Mouse (Mus musculus) heart, embryonic 14.5 days (tissue): Measurements from ENCODE around the gene Supv3l1. TPM values are rescaled to one million over a fixed set of nuclear protein-coding genes. Genes with fewer than 3 reads are reported as not detected.

Experiments
- ATAC-seq: fragments of 200-750 bp; cut with Nextera tagmentation; 2 replicates; pipeline ENCODE4 v1.8.0; 2017; ENCODE audit warnings: low read depth, moderate TSS enrichment; ENCODE audit not compliant: insufficient number of reproducible peaks, insufficient read depth, low FRiP score
- H3K27ac ChIP-seq, 2 experiments: fragments of 200-500 bp in 1 of 2; fragments of 300-500 bp in 1 of 2; sonication (generic) in 1 of 2; replicated peaks in 1 of 2; 2 replicates each; pipeline ENCODE4 v1.5.1; 2012 to 2014; ENCODE audit warnings: low read depth in 2 of 2, low read length in 2 of 2, control low read depth in 1 of 2, mild to moderate bottlenecking in 1 of 2, mixed read lengths in 1 of 2; ENCODE audit not compliant: control insufficient read depth in 1 of 2, insufficient read depth in 1 of 2
- H3K27me3 ChIP-seq: fragments of 300-500 bp; sonication (generic); 2 replicates; pipeline ENCODE4 v1.6.1; 2014; ENCODE audit warnings: mild to moderate bottlenecking, low read length, control low read depth; ENCODE audit not compliant: control insufficient read depth, insufficient read depth
- H3K36me3 ChIP-seq: fragments of 300-500 bp; sonication (generic); 2 replicates; pipeline ENCODE4 v1.6.1; 2014; ENCODE audit warnings: mild to moderate bottlenecking, control low read depth, low read length, mixed read lengths; ENCODE audit not compliant: control insufficient read depth, insufficient read depth
- H3K4me1 ChIP-seq, 2 experiments: fragments of 200-500 bp in 1 of 2; fragments of 300-500 bp in 1 of 2; sonication (generic) in 1 of 2; 2 replicates each; pipeline ENCODE4 v1.6.1; 2012 to 2014; ENCODE audit warnings: low read length in 2 of 2, control low read depth in 1 of 2, mixed read lengths in 1 of 2; ENCODE audit not compliant: control insufficient read depth in 2 of 2, insufficient read depth in 2 of 2
- H3K4me2 ChIP-seq: fragments of 300-500 bp; sonication (generic); 2 replicates; pipeline ENCODE4 v1.6.1; 2014; ENCODE audit warnings: mild to moderate bottlenecking, low read length
- H3K4me3 ChIP-seq, 2 experiments: fragments of 200-500 bp in 1 of 2; fragments of 300-500 bp in 1 of 2; sonication (generic) in 1 of 2; 2 replicates each; pipeline ENCODE4 v1.5.1; 2012 to 2014; ENCODE audit warnings: low read length in 2 of 2, mild to moderate bottlenecking in 2 of 2, control low read depth in 1 of 2, low read depth in 1 of 2, moderate library complexity in 1 of 2; ENCODE audit not compliant: control insufficient read depth in 1 of 2, insufficient read depth in 1 of 2
- H3K9ac ChIP-seq: fragments of 300-500 bp; sonication (generic); 2 replicates; pipeline ENCODE4 v1.6.1; 2014; ENCODE audit warnings: mild to moderate bottlenecking, low read length
- H3K9me3 ChIP-seq: fragments of 300-500 bp; sonication (generic); 2 replicates; pipeline ENCODE4 v1.6.1; 2016; ENCODE audit warnings: low read length, control low read depth; ENCODE audit not compliant: control insufficient read depth
- WGBS: fragments of 180-500 bp; shearing (Covaris S2); extraction: QIAGEN DNeasy Blood & Tissue Kit; methylation state at CpG from one replicate; pipeline ENCODE4 v1.1.7; 2014; 5-methylcytosine and 5-hydroxymethylcytosine counted together
- polyA plus RNA-seq: library from polyadenylated mRNA; unstranded; fragments of >200 nt; fragmentation: Nextera tagmentation; extraction: Ambion mirVana; gene quantifications from 2 replicates; pipeline ENCODE4 v1.2.1, GENCODE M21; 2014

The Supv3l1 gene
- polyA plus RNA-seq, 1 experiment from 2014 or later = 29.2 TPM

DNA sequence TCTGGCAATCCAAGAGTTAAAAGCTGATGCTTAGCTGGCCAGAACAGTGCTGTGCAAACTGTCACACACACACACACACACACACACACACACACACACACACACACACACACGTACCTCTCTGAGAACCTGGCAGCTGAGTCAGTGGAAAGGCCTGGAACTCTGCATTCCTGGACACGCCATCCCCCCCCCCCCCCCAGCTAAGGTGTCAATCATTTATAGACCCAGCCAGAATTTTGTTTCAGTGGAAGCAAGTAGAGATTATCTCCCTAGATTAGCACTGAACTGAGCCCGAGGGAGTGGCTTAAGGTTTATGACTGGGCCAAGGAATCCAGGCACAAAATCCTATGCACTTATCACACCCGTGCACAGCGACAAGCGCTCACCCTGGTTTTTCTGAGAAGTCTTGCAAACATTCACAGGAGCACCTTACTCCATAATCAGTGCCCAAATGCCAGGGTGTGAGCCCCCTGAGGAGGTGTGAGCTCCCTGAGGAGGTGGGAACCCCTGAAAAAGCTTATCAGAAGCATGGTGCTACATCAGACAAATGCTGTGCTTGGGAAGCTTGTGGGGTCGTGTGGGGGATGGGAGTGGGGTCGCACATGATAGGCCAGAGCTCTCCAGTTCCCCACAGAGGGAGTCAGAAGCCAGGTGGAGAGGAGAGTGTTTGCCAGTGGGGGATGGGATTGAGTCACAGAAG, 36.5 kb downstream of the Supv3l1 start:
- no peak overlapping the region for H3K4me3 ChIP-seq
- ATAC-seq = no peak
- H3K27ac ChIP-seq = no peak overlapping the region
- H3K27me3 ChIP-seq = peaks cover 6% of the 10 kb centered on the region; the same call in 1 of the 2 replicates
- H3K9ac ChIP-seq = peak overlapping the region; percentile 10; the same call in 1 of the 2 replicates
- 2% methylated on average over 8 of the region's 8 CpGs for WGBS
- H3K36me3 ChIP-seq = no peaks in the 10 kb centered on the region
- H3K4me2 ChIP-seq = no peak overlapping the region
- H3K4me1 ChIP-seq = peaks cover 11 to 15% of the 10 kb centered on the region in 2 experiments
- no peaks in the 10 kb centered on the region for H3K9me3 ChIP-seq

DNA sequence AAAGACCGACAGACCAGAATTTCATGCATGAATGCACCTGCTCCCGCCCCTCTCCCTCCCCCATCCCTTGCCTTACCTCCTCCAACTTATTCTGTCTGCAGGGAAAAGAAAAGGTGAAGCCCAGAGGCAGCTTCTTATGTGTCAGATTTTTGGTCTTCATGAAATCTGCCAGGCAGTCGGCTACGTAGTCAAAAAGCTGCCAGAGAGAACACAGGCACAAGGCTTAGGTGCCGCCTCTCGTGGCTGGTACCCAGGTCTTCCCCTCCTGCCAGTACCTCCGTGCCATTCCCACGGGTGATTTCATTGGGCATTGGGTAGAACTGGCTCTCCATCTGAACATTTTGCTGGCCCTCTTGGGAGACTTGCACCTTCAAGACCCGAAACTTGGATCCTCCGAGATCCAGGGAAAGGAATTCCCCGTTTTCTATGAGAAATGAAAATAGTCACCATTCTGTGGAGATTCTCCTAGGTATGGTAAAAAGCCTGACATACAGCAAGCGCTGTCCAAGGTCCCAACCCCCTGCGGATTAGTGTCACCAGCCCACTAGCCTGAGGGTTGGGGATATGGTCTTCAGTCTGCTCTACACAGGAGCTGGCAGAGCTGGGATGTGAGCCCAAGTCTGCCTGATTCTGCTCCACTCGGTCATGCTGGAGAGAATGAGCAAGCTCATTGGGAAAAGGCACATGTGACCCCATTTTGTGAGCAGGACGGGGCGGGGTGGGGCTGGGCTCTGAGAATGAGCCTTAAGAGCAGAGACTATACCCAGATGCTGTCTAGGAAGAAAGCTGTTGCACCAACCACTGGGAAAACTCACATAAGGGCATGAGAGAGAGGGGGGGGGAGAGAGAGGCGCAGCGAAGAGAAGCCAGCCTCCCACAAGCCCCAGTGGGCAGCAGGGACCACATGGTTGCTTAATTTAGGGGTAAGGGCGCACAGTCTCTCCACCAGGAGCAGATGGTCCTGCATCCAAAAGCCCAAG, 37.8 kb downstream of the Supv3l1 start:
- Histone ChIP-seq H3K27ac (no peak overlapping the region), H3K4me3 (no peak overlapping the region), H3K9me3 (no peaks in the 10 kb centered on the region), H3K4me1 (peaks cover 11 to 15% of the 10 kb centered on the region in 2 experiments), H3K9ac (no peak overlapping the region), H3K27me3 (peaks cover 6% of the 10 kb centered on the region; the same call in 1 of the 2 replicates), H3K36me3 (no peaks in the 10 kb centered on the region), H3K4me2 (no peak overlapping the region)
- 66% methylated on average over 19 of the region's 19 CpGs for WGBS
- ATAC-seq = no peak

DNA sequence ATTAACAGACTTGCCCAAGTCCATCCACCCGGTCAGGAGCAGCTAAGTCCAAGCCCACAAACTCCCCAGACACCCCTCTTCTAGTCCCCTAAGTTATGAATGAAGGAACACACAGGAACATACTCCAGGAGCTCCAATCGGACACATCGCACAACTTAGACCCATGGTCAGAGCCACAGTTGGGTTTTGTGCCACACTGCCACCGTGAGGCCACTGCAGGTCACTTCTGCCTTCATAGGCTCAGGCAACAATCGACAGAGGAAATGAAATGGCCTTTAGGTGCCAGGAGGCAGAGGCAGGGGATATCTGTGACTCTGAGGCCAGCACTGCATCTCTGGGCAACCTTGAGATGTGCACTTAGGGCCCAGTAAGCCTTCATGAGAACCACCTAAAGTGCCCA, 38.6 kb downstream of the Supv3l1 start:
- Histone ChIP-seq H3K27me3 (peaks cover 6% of the 10 kb centered on the region; the same call in 1 of the 2 replicates), H3K4me1 (peaks cover 11 to 15% of the 10 kb centered on the region in 2 experiments), H3K27ac (no peak overlapping the region), H3K9ac (no peak overlapping the region), H3K9me3 (no peaks in the 10 kb centered on the region), H3K36me3 (no peaks in the 10 kb centered on the region), H3K4me3 (no peak overlapping the region), H3K4me2 (no peak overlapping the region)
- WGBS = 11% methylated on average over 5 of the region's 5 CpGs
- ATAC-seq = no peak

DNA sequence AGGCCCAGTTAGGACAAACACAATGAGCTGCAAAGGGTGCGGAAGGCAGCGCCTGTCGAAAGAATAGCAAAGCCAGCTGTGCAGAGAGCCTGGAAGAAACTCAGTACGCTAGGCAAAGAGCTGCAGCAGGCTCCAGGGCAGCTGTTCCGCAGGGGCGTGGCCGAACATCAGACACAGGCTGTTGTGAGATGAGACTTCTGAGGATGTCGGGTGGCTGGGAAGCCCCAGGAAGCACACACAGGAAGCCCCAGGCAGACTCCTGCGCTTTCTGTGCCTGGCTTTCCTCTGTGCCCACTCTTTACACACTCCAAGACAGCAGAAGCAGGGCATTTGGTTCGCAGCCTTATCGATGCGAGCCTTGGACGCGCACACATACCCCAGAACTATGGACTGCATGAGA, 44.6 kb downstream of the Supv3l1 start:
- Histone ChIP-seq H3K27ac (no peak overlapping the region), H3K4me3 (no peak overlapping the region), H3K4me1 (no peaks in the 10 kb centered on the region), H3K36me3 (no peaks in the 10 kb centered on the region), H3K9ac (no peak overlapping the region), H3K9me3 (no peaks in the 10 kb centered on the region), H3K27me3 (peaks cover 12% of the 10 kb centered on the region; the same call in 1 of the 2 replicates), H3K4me2 (peak overlapping the region; percentile 46)
- ATAC-seq = no peak
- 43% methylated on average over 14 of the region's 14 CpGs for WGBS

DNA sequence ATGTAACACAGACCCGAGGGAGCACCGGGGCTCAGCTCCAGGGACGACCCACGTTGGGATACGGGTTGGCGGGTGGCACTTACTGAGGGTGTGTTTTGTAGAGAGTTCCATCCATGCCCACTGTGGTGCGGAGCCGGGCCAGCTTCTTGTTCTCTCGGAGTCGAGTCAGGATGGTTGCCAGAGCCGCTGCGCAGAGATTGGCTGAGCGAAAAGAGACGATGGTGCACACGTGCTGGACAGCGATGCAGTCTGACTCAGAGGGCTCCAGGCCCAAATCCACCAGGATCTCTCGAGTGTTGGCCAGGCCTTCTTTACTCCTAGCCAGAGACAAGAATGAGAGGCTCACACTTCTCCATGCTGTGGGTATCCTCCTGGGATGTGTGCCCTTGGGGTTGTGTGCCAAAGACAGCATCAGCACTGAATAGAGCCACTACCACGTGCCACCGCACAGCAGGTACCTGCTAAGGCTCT, 47.9 kb downstream of the Supv3l1 start:
- ATAC-seq = no peak
- no peak overlapping the region for H3K4me2 ChIP-seq
- H3K9ac ChIP-seq = no peak overlapping the region
- H3K36me3 ChIP-seq = no peaks in the 10 kb centered on the region
- H3K4me1 ChIP-seq = no peaks in the 10 kb centered on the region
- H3K4me3 ChIP-seq = no peak overlapping the region
- 0 out of 2 replicates have a peak, but pooled peaks cover 6% of the 10 kb centered on the region for H3K27me3 ChIP-seq
- no peaks in the 10 kb centered on the region for H3K9me3 ChIP-seq
- WGBS = 78% methylated on average over 19 of the region's 19 CpGs
- H3K27ac ChIP-seq = no peak overlapping the region

DNA sequence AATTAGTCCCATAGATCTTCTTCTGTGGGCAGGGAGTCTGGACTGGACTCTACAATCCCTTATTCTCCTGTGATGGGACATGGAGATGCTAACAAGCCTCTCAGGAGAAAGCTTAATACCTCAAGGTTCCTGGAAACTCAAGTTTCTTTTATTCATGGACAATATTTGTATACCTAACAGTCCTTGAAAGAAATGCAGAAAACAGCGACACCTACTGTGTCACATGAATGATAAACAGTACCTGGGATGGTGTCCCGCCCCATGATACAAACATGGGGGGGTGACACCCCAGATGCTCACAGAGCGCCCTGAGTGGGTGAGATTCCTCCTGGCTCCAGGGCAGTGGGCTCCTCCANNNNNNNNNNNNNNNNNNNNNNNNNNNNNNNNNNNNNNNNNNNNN, 66.5 kb downstream of the Supv3l1 start:
- ATAC-seq = no peak
- Histone ChIP-seq H3K36me3 (no peaks in the 10 kb centered on the region), H3K9me3 (no peaks in the 10 kb centered on the region), H3K27ac (no peak overlapping the region), H3K4me2 (no peak overlapping the region), H3K4me1 (no peaks in the 10 kb centered on the region), H3K4me3 (no peak overlapping the region), H3K27me3 (no peaks in the 10 kb centered on the region), H3K9ac (no peak overlapping the region)
- WGBS = 76% methylated on average over 3 of the region's 3 CpGs

DNA sequence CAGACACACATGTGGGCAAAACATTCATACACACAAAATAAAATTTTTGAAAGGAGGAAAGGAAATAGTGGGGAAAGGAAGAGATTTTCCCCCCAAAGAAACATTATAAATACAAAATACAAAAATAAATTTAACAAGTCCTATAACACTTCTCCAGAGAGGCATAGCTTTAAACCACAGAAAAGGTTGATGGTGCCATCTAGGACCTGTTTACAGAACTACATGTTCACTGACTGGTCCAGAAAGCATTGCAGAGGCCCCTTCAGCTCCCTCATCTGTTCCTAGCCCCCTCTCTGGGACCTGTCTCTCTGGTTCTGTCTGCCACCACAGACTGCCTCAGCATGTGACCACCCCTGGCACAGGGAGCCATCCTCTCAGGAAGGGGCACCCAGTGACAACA, 68.6 kb downstream of the Supv3l1 start:
- no peak for ATAC-seq
- Histone ChIP-seq H3K36me3 (no peaks in the 10 kb centered on the region), H3K9ac (no peak overlapping the region), H3K27ac (no peak overlapping the region), H3K9me3 (no peaks in the 10 kb centered on the region), H3K4me1 (no peaks in the 10 kb centered on the region), H3K4me2 (no peak overlapping the region), H3K27me3 (no peaks in the 10 kb centered on the region), H3K4me3 (no peak overlapping the region)
